Mouse (Mus musculus) adrenal gland, postnatal 14 days (tissue): Measurements from ENCODE around the gene Sez6l. TPM values are rescaled to one million over a fixed set of nuclear protein-coding genes. Genes with fewer than 3 reads are reported as not detected.

Source experiments
- DNase-seq: peaks from one replicate; pipeline ENCODE4 v3.0.0; 2021; ENCODE audit warnings: mixed read lengths
- total RNA-seq: library from RNA; stranded (reverse); gene quantifications from 2 replicates; pipeline ENCODE4 v1.2.3, GENCODE M21; 2021

The Sez6l gene
- total RNA-seq, 1 experiment from 2014 or later: 4.3 TPM

GRCm38 (mm10) chr5:112498921-112499917 lies 77.8 kb downstream of the Sez6l start:
- DNase-seq: no peak

GRCm38 (mm10) chr5:112496753-112497369 lies 80.1 kb downstream of the Sez6l start:
- no peak for DNase-seq

GRCm38 (mm10) chr5:112493492-112493891 lies 83.5 kb downstream of the Sez6l start:
- DNase-seq: peak; percentile 55

- no peak for DNase-seq
Measured at GRCm38 (mm10) chr5:112491489-112491888, 85.5 kb downstream of the Sez6l start.

GRCm38 (mm10) chr5:112488101-112488776 lies 88.7 kb downstream of the Sez6l start:
- no peak for DNase-seq

- no peak for DNase-seq
Measured at GRCm38 (mm10) chr5:112487504-112487903, 89.5 kb downstream of the Sez6l start.

- peak; percentile 42 for DNase-seq
Measured at GRCm38 (mm10) chr5:112486415-112486814, 90.6 kb downstream of the Sez6l start.

GRCm38 (mm10) chr5:112484924-112485715 lies 91.9 kb downstream of the Sez6l start:
- no peak for DNase-seq

- DNase-seq: no peak
Measured at GRCm38 (mm10) chr5:112483030-112483429, 94.0 kb downstream of the Sez6l start.

- no peak for DNase-seq
Measured at GRCm38 (mm10) chr5:112482551-112482950, 94.4 kb downstream of the Sez6l start.

- no peak for DNase-seq
Measured at GRCm38 (mm10) chr5:112481946-112482410, 95.0 kb downstream of the Sez6l start.

GRCm38 (mm10) chr5:112473453-112473852 lies 103.5 kb downstream of the Sez6l start:
- DNase-seq: no peak

GRCm38 (mm10) chr5:112470144-112470543 lies 106.8 kb downstream of the Sez6l start:
- DNase-seq: peak; percentile 76

- no peak for DNase-seq
Measured at GRCm38 (mm10) chr5:112468986-112469581, 107.9 kb downstream of the Sez6l start.

GRCm38 (mm10) chr5:112466331-112466730 lies 110.7 kb downstream of the Sez6l start:
- DNase-seq: peak; percentile 64

GRCm38 (mm10) chr5:112459903-112460302 lies 117.1 kb downstream of the Sez6l start:
- no peak for DNase-seq

GRCm38 (mm10) chr5:112454966-112455555 lies 121.9 kb downstream of the Sez6l start:
- DNase-seq: no peak

- no peak for DNase-seq
Measured at GRCm38 (mm10) chr5:112453088-112453487, 123.9 kb downstream of the Sez6l start.

GRCm38 (mm10) chr5:112448747-112449440 lies 128.1 kb downstream of the Sez6l start, which contains the start of gene Gm6588:
Gene Gm6588 (plus strand): TSS chr5:112449426.
- no peak for DNase-seq

GRCm38 (mm10) chr5:112438535-112438934 lies 138.4 kb downstream of the Sez6l start:
- DNase-seq: no peak
